Mouse (Mus musculus) kidney, postnatal 4 days (tissue): ENCODE measurements at regions not wholly inside any gene's neighbourhood (a gene's known extent, or its start where the extent isn't known, plus 50 kb on each side); places are given as distances from the start of the nearest gene placed in this dataset.

Experiments
- DNase-seq, 2 experiments: peaks; one replicate each; pipeline ENCODE4 v3.0.0; 2021; ENCODE audit warnings: mixed read lengths in 2 of 2

DNA sequence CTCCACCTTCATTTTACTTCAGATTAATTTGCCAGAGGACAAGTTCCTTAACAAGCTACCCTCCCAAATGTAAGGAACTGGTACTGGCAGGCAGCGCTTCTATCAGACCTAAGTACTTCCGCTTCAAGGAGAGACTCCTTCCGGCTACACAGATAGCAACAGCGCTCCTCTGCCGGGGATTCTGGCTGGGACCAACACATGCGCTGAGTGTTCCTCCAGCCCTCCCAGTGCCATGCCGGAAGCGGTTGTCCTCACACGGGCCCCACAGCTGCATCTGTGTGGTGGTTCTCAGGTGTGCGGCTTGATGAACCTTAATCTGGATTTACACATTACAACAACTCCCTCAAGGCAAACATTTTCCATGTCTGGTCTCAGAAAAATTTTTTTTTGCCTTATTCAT lies 336.1 kb upstream of the Map3k7 start:
- no peak for DNase-seq

DNA sequence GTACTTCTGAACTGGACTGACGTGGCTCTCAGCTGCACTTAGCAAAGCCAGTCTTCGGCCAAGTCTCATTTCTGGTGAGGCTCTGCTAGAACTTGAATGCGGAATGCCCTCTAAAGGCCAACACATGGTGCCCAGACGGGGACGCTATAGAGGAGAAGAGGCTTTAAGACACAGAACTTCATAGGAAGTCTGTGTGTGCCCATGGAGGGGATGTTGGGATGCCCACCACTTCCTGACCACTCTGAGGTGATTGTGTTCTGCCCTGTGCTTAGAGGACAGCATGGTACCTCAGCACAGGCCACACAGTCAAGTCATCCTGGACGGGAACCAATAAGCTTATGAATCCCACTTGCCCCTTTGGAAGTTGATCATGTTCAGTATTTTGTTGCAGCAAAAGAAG lies 325.3 kb upstream of the Map3k7 start:
- DNase-seq: no peak

DNA sequence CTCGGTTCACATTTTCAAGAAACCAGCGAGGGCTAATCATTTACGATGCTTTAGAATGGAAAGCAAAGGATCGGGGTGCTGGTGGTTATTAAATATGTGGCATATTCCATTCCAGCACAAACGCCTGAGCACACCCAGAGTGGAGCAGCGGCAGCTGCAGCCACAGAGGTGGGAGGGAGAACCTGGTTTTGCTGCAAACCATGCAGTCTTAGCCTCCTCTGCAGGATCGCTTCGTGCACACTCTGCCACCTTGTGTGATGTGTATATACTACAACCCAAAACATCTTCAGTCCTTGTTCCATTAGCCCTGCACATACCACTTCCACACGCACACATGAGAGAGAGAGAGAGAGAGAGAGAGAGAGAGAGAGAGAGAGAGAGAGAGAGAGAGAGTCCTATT lies 321.7 kb upstream of the Map3k7 start:
- DNase-seq: peak; percentile 59 to 69

DNA sequence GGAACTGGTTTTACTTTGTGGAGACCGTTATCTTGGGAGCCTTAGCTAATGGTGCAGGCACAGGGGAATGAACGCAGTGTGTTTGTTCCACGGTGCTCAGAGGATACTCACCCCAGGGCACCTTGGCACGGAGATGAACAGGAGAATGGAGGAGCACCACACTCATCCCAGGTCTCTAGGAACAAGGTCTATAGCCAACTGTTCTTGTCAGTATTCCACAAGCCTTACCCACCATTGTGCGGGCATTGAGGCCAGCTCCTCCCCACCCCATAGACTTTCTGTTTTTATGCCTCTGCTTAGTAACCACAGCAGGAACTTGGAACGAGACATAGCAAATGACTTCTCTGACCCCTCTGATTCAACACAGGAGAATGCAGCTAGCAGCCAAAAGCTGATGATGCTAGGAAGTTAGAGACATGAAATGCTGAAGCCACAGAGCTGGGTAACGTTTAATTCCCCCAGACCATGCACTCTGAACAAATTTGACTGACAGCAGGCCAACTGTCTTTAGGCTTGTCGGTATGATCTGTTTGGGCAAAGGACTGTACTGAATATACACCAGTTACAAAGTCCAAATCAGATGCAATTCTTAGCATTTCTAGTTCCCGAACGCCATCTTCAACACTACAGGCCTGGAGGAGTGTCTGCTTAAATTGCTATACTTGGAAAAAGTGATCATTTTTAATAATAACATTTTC lies 321.2 kb upstream of the Map3k7 start:
- DNase-seq: peak; percentile 15 to 34

DNA sequence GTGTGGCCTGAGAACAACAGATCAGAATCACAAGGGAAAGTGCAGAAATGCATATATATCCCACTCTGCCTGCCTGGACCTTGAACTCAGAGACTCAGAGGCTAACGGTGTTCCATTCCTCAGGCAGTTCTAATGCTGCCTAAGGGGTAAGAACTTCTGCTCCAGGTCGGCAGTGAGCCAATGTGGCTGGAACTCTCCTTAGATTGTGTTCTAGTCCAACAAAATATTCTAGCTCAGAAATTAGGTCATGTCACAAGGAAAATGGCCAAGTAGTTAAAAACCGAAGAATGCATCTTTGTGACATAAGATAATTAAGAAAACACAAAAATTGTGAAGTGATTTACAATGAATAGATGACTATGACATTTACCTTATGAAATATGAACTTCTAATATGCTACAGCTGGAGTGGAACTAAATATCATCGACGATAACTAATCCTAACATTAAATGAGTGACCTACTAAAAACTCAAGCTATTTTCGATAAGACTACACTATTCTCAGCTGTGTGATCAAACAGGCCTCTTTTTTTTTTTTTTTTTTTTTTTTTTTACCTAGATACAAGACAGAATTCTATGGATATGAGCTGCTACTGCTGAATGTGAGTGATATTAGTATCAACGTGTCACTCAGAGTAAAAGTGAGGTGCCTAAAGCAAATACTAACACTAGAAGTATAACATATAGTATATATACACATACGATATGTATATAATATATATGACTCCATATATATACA lies 315.1 kb upstream of the Map3k7 start:
- peak; percentile 46 to 54 for DNase-seq

DNA sequence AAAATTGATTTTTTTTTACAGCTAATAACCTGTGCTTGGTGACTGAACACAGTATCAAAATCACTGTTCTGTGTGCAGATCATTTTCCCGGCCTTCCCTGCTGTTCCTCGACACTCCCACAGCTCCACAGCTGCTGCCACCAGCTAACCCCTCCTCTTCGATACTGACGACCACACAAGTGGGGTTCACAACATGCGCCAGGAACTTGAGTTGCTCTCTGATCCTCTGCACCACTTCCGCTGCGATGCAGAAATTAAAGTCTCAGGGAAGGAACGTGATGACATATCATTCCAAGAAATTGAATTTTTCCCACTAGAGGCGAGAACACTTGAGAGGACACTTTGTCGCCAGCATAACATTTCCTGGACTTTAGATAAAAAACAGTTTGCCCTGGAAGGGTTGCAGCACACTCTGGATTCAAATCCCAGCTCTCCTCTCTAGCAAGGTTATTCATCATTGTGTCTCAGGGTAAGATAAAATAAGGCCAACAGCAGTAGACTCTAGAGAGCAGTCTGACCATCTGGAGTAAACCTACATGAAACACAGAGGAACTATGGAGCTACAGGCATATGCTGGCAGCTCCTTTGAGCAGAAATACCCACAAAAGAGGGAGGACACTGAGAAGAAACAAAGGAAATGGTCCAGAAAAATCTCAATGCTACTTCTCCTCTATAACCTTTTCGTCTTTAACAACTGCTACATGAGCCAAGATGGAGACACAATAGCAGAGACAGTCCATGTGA lies 308.4 kb upstream of the Map3k7 start:
- peak; percentile 32 to 59 for DNase-seq

DNA sequence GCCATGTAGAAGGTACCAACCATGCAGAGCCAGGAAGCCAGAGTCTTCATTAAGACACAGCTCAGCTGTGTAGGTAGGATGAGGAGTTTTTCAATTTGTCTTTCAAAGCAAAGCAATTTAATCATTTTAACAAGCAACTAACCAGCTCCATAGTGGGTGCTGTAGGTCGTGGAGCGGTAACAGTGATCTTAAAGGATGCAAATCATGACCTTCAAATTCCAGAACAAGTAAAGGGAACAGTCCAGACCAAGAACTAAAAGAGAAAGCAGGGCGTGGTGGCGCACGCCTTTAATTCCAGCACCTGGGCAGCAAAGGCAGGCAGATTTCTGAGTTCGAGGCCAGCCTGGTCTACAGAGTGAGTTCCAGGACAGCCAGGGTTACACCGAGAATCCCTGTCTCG lies 307.8 kb upstream of the Map3k7 start:
- no peak for DNase-seq

DNA sequence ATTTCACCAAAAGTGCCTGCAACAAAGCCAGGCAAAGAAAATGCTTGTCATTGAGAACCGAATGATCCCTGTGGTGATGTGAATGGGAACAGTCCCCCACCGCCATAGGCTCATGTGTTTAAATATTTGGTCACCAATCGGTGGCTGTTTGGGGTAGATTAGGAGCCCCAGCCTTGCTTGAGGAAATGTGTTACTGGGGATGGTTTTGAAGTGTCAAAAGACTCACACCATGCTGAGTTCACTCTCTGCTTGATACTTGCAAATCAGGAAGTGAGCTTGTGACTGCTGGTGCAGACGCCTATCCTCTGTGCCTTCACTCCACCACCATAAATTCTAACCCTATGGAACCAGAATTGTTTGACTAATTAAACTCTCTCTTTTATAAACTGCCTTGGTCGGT lies 305.1 kb upstream of the Map3k7 start:
- no peak for DNase-seq

DNA sequence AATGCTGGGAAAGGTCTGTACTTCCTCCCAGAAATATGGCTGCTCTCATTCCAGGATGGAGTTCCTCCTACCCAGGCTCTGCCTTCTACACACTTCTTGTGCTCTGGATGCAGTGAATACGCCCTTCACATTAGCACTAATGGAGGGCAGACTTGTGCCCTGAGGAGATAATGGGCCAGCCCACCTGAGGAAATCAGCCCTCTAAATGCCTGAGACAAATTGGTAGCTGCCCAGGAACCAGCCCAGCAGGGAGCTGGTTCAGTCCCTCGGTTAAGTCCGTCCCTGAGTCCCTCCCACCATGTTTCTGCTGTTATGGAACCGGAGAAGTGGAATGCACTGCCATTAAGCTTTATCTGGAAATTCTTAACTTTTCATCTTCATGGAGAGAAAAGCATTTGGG lies 303.0 kb upstream of the Map3k7 start:
- DNase-seq: no peak

DNA sequence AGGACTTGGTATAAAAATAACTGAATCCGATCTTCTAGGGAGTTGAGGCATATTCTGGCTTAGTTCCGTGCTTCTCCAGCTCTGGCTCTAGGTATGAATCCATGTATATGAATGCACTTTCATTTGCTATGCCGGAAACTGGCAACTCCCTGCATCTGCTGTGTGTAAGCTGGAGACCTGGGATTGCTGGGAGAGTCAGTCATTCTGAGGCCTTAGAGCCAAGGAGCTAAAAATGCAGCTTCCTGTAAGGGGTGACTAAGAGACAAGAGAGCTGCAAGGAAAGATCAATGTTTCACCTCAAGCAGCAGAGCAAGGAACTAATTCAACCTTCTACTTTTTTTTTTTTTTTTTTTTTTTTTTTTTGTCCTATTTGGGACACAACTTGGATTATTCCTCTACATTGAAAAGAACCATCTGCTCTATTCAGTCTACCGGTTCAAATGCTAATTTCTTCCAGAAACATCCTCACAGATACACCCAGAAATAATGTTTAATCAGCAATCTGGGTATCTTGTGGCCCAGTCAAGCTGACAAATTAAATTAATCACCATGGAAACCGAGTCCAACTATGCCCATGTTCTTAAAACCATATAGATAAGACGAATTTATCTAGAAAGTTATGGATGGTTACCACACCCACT lies 292.2 kb upstream of the Map3k7 start:
- no peak for DNase-seq

DNA sequence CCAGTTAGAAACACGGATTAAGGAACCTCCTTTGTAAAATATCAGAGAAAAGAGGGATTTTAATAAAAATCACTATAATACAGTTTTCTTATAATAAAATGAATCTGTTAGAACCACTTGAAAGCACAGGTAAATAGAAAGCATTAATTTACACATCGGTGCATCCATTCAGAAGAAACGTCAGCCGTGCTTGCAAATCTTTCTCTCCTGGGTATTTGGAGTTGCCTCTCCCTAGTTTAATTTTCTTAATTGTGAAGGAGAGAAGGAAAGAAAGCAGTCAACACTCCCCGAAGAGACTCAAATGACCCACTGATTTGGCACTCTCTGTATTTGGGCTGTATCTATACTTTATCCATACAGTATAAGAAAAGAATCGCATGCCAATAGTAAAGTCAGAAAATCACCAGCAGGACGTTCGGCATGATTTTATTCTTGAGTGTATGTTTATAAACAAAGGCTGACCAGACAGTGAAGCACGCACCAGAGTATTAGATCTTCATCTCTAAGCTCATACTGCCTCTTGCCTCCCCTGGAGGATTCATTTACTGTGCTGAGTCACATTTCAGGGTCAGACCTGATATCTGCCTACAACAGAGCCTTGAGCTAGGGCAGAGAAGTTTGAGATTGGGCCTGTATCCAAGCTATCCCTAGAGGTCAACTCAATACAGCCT lies 291.6 kb upstream of the Map3k7 start:
- DNase-seq: no peak

DNA sequence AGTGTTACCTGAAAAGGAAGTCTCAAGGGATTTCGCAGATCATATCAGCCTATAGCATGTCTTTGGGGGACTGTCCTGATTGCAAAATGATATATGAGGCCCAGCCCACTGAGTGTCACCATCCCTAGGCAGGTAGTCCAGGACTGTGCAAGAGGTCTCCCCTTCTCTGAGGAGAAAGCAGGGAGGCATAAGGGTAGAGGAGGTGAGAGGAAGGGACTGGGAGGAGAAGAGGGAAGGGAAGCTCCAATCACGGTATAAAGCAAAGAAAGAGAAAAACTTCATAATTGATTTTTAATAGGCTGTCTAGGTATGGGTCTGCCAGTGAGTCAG lies 291.1 kb upstream of the Map3k7 start:
- DNase-seq: no peak

DNA sequence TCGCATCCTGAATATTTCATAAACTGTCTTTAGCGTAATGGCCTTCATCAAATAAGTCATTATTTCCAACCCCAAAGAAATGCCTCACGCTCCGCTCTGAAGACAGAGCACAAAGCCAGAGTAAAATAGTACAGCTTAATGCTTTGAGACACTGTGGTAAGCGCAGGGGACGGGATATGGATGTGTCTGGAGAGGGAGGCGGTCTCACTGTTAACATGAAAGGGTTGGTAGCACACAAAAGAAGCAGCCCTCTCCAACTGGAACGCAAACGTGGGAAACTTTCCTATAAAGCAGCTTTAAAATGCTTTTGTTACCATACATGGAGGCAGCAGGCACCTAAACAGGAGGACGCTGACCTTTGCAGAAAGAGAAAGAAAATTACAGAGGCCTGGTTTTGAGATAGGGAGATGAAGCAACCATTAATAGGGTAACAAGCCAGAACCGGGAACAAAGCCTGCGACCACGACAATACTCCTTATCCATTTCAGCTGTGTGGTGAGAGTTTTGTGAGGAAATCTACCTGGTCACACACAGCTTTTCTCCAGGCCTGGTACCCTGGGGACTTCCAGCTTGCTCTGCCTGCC lies 284.8 kb upstream of the Map3k7 start:
- no peak for DNase-seq

DNA sequence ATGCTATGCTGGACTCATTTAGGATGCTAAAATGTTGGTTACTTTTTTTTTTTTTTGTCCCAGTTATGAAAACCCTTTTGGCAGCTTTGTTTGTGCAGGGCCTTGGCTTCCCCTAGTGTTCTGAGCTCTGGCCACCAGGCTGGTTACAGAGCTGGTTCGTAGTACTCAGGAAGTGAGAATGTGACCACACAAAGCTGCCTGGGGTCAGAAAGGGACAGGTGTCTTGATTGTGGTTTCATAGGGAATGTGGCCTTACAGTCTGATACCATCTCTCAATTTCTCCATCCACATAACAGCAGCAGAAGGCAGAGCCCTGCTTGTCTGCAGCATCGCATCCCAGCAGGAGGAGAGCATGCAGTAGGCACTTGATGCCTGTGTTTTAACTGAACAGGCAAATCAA lies 282.9 kb upstream of the Map3k7 start:
- DNase-seq: no peak

DNA sequence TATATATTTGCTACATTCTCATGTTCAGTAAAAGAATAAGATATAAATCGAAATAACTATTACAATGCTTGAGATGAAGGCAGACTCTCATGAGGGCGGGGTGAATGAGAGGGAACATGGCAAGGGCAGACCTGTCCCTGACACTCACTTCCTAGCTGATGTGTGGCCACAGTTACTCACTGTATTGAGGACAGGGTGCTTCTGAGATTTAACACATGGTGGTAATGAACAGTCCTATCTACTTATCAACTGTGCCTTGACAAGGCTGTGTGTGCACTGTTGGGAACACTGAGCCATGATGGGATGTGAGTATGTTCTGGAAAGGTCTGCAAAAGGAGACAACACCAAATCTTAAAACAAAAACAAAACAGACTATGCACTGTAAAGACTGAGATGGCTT lies 274.8 kb upstream of the Map3k7 start:
- DNase-seq: no peak

DNA sequence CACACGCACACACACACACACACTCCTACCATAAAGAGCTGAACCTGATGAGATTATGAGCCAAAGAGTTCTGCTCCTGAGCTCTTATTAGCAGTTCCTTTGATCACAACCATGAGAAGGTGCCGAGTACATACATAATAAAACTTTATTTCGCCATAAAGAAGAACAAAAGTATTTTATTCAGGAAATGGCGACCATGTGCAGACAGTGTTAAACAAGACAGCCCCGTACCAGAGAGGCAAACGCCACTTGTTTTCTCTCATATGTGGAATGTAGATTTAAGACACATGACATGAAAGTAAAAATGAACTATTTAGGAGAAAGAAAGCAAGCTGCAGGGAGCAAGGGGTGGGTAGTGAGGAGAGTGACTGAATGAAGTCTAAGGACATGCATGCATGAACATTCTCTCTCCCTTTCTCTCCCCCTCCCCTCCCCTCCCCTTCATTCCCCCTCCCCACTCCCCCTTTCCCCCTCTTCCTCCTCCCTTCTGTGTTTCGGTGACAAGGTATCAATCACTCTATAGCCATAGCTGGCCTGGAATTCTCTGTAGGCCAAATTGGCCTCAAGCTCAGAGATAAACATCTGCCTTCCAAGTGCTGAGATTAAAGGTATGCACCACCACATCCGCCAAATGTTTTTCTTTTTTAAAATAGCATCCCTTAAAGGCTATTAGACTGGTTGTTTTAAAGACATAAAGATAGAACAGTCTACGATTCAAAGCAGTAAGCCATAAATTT lies 266.0 kb upstream of the Map3k7 start:
- peak; percentile 9 to 30 for DNase-seq

DNA sequence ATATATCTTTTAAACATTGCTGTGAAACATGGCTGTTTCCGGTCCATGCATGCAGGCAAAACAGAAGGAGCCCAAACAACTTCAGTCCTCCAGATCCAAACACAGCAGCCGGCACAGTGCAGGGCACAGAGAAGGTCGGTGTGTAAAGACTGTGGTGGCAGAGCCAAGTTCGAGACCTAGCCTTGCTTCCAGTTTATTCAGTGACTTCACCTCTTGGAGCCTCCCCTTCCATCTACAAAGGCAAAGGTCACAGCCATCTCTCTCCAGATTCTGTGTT lies 265.5 kb upstream of the Map3k7 start:
- DNase-seq: peak; percentile 20 to 47

DNA sequence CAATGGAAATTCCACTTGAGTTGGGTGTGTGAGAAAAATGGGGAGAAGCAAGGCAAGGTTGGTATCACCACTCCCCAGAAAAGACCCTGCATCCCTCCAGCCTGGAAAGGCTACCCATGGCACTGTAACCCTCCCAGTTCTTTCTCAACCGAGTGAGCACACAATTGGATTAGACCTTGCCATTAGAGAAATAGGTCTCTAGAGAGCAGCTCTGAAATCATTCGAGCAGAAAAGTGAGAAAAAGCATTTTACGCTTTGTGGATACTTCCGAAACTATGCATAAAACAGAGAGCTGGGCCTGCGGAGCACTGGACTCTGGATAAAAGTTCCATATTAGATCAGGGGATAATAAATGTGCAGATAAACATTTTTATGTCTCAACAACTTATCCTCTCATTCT lies 264.6 kb upstream of the Map3k7 start:
- no peak for DNase-seq

DNA sequence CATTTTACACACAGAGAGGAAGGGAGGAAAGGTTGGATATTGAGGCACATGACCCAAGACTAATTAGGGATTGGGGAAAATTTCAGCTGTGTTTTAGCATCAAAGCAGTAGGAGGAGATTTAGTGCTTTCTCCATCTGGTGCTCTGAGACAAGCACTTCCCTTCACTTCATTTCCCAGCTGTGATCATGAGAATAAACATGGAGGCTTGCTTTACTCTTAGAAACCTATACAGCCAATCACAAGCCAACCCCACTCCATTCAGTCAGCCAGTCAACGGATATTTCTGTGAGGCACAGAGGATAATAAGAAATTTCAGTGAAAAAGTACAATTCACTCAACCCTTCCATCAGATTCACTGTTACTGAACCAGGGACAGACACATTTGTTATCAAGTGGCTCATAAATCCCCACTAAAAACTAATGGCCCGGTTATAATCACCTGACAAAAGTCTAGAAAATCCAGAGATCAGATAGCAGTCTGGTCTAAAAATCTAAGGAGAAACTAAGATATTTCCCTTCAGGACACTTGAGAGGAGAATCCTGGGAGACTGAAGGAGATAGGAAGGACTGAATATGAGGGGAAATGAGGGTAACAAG lies 249.7 kb upstream of the Map3k7 start:
- DNase-seq: no peak

DNA sequence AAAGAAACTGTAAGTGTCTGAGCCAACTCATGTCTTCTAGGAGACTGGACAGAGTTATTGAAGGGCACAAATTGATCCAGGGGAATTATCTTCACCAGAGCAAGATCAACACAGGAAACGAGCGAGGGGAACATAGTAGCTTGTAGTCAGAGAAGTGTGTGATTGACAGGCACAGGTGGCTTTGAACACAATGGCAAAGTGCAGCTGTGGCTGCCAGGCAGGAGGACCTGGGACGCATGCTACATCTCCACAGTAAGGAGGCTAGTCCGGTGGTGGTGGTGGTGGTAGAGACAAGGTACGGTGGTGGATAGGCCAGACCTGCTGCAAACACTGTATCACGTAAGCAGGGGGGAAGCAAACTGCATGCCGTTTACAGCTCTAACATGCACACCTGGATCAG lies 240.4 kb upstream of the Map3k7 start:
- DNase-seq: no peak

DNA sequence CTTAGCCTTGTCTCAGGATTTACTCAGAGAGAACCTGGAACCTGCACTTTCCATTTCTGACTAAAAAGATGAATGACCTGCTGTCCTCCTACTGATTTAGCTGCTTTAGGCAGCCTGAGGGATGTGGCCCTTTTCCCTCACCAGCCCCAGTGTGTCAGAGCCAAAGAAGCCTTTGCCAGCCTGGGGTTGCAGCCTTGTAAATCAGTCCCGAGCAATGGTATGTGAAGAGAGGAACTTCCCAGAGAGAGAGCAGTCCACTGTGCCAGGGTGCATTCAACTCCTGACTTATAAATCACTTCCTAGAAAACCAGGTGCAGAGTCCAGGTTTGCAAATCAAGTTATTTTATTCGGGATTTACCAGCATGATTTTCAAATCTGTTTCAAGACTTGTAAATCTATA lies 239.5 kb upstream of the Map3k7 start:
- no peak for DNase-seq
